Mouse (Mus musculus) hindlimb bud, embryonic 11.5 days (tissue): ENCODE results near the gene Tgm2.

Source experiments
- DNase-seq: peaks from one replicate; pipeline ENCODE4 v3.0.0-alpha.2; 2012; ENCODE audit warnings: low read depth, low spot score; ENCODE audit errors: extremely low spot score

Gene Tgm2

DNA sequence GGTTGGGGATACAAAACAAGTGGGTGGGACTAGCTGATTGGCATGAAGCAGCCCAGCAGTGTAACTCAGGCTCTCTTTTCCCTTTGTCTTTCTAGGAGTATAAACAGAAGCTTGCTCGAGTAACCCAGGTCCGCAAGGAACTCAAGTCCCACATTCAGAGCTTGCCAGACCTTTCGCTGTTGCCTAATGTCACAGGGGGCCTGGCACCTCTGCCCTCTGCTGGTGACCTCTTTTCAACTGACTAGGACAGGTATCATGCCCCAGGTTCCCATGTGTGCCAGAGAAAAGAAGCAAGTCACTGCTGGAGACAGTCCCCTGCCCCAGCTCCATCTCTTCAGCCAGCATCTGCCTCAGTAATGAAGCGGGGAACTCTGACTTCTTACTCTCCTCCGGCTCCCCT, 71.4 kb downstream of the Tgm2 start:
- DNase-seq: no peak

GRCm38 (mm10) chr2:158071633-158071995, 74.6 kb downstream of the Tgm2 start:
- DNase-seq: no peak

DNA sequence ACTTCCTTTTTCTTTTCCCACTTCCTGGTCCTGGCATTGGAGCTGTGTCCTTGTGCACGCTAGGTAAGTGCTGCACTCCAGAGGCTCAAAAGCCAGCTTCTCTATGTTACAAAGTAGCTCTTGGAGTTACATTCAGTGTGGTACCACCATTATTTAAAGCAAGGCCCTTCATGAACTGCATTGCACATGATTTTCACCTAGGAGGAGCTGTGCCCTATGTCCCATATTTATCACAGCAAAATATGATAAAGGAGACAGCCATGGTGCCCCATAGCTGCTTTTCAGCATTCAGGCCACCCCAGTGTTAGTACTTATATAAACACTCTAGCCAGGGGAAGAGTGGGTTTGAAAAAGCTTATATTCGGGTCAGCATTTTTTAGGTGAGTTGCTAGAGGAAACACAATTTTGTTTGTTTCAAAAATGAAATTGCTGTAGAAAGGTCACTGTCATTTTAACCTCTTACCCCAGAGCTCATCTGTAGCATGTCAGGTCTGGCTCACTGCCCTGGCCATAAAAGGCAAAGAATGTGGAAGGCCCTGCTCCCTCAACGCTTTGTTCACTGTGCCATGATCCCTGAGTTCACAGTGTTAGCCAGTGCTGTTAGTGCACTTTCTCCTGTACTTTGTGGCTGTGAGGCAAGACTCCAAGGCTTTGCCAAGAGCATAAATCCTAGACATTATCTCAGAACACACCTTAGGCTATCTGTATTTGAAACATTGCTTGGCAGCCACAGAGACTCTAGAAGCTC, 75.2 kb downstream of the Tgm2 start:
- DNase-seq: no peak

GRCm38 (mm10) chr2:158068444-158068971, 77.7 kb downstream of the Tgm2 start:
- no peak for DNase-seq

DNA sequence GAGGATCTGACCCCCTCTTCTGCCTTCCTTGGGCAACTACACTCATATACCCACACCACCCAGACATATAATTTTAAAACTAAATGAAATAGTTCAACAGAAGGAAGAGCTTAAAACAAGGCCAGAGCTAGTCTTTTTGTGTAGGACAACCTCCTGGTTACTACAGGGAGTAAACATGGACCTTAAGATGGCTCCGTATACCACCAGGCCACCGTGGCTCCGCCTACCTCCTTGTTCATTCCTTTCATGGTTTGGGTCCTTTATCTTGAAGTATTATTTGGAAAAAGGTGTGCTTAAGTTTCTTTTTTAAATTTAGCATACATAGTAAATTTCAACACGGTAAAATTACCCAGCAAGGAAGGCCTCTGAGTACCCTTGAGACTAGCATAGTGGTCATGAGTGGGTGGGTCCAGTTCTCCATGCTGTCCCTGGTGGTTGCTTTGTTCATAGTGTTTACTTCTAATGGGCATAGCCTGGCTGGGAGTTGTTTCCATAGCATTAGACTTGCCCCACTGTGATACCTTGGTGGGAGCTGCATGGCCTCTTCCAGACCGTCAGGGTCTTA, 78.9 kb downstream of the Tgm2 start:
- DNase-seq: no peak

DNA sequence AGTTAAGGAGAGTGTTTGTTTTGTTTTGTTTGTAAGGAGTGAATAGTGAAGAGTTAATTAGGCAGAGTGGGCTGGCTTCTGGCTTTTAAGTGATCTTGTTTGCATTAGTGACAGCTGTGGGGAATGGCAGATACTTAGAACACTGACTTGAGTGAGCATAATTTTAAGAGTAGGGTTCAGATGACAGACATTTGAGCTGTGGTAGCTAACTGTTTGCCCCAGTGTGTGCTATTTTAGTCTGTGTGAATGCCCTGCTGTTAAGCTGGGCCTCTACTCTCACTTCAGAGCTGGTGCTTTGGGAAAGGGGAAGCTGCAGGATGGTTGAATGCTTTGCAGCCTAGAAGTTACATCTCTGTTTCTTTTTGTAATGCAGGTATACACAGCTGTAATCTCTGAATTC, 79.8 kb downstream of the Tgm2 start:
- no peak for DNase-seq
